Mouse (Mus musculus): ENCODE data around the gene Gm26897. TPM values are rescaled to one million over a fixed set of nuclear protein-coding genes. Genes with fewer than 3 reads are reported as not detected.

Gene Gm26897
- polyA plus RNA-seq, 1 experiment from 2014 or later, result not detected

DNA sequence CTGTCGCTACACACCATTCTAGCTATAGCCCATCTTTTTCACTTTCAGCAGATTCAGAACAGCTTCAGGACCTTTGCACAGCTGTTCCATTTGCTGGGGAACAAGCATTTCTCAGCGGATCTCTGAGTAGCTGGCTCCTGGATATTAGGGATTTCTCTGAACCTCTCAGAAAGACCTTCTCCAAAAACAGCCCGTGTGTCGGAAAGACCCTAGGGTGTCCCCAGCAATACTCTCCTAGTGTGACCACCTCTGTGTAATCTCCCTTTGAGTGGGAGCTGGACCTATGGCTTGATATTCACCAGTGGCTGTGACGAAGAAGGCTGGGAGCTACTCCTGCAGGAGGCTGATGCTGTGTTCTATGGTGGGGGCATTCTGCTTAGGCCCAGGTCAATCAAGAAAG, 44.4 kb downstream of the Gm26897 start:
- Histone ChIP-seq H3K4me3 (ENCODE audit: low read depth, low read length) (no peak overlapping the region), H3K27ac (ENCODE audit: low read depth) (no peak overlapping the region), H3K4me2 (no peak overlapping the region), H3K4me1 (ENCODE audit: insufficient read depth) (peaks cover 7% of the 10 kb centered on the region), H3K36me3 (ENCODE audit: insufficient read depth) (no peaks in the 10 kb centered on the region), H3K9ac (no peak overlapping the region), H3K27me3 (ENCODE audit: insufficient read depth, low read length) (no peaks in the 10 kb centered on the region), H3K9me3 (ENCODE audit: low read depth, low read length) (no peaks in the 10 kb centered on the region)
- ATAC-seq (ENCODE audit: insufficient read depth), result no peak
- 63% methylated on average over 5 of the region's 5 CpGs for WGBS
- no peak for TF ChIP-seq CTCF (IDR thresholded peaks at IDR 0.05; ENCODE audit: low read depth)
- DNase-seq, result peak; percentile 39

DNA sequence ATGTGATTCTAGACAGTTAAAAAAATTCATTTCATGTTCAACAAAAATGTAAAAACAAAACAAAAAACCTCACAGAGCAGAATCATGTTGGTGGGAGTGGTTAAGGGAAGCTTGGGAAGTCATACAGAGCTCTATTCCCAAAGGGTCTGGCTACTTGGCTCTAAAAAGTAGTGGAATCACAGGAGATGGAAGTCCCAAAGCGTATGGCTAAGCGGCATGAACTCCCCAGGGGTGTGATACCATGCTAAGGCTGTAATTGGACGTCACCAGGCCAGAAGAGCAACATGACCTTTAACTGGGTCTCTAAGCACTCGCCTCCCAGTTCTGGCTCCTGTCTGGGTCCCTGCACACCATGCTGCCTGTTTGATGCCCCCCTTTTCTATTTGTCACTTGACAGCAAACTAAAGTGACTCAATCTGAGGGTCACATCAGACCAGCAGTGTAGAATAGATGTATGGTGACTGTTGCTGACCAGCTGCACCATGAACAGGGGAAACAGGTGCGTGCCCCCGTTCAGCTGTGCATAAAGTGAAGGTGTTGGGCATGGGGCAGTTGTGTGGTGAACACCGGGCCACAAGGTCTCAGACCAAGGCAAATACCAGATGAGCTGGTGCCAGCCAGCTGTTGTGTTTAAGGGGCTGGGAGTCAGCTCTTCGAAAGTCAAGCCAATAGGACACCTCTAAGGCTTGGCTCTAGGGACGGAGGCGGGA, 46.2 kb downstream of the Gm26897 start:
- H3K27ac ChIP-seq (ENCODE audit: low read depth), result no peak overlapping the region
- DNase-seq (no peak), ATAC-seq (ENCODE audit: insufficient read depth) (no peak)
- H3K4me1 ChIP-seq (ENCODE audit: insufficient read depth), result no peaks in the 10 kb centered on the region
- 87% methylated on average over 10 of the region's 10 CpGs for WGBS
- TF ChIP-seq CTCF (IDR thresholded peaks at IDR 0.05; ENCODE audit: low read depth), result no peak
- no peak overlapping the region for H3K9ac ChIP-seq
- no peaks in the 10 kb centered on the region for H3K27me3 ChIP-seq (ENCODE audit: insufficient read depth, low read length)
- H3K36me3 ChIP-seq (ENCODE audit: insufficient read depth), result no peaks in the 10 kb centered on the region
- no peak overlapping the region for H3K4me3 ChIP-seq (ENCODE audit: low read depth, low read length)
- no peak overlapping the region for H3K4me2 ChIP-seq
- H3K9me3 ChIP-seq (ENCODE audit: low read depth, low read length), result no peaks in the 10 kb centered on the region

Measured in lung, embryonic 14.5 days (tissue).